Mouse (Mus musculus) CH12.LX (cell line): ENCODE data around the gene C1qtnf3.

ENCODE experiments used
- CTCF ChIP-seq, 2 experiments: IDR thresholded peaks in 1 of 2; conservative IDR thresholded peaks in 1 of 2; 2 replicates each; pipeline ENCODE4 v1.5.1; 2011 to 2012; ENCODE audit warnings: low read depth in 2 of 2, low read length in 2 of 2, improper control_type of control experiment in 1 of 2, inconsistent platforms in 1 of 2, mild to moderate bottlenecking in 1 of 2, moderate library complexity in 1 of 2
- JUN ChIP-seq: IDR thresholded peaks from 2 replicates; pipeline ENCODE4 v1.6.1; 2011; ENCODE audit warnings: low read depth, mild to moderate bottlenecking, low read length, improper control_type of control experiment, moderate library complexity; ENCODE audit not compliant: insufficient read depth

GRCm38 (mm10) chr15:11010976-11011548, 58.9 kb downstream of the C1qtnf3 start:
- TF ChIP-seq CTCF (conservative IDR thresholded peaks at IDR 0.05 in 1 of 2, IDR thresholded peaks at IDR 0.05 in 1 of 2; ENCODE audit: low read depth in 2 of 2, low read length in 2 of 2) (no peak), JUN (no peak)
